Mouse (Mus musculus) heart, adult 2 months (tissue): ENCODE results near the gene Rragb. TPM values are rescaled to one million over a fixed set of nuclear protein-coding genes. Genes with fewer than 3 reads are reported as not detected.
A peak's percentile ranks its signal among the peaks of the same experiment; 100 is the strongest.

ENCODE experiments used
- DNase-seq, 2 experiments: peaks; one replicate each; pipeline ENCODE4 v3.0.0; 2021
- H3K27ac ChIP-seq: fragments of 200-600 bp; 2 replicates; pipeline ENCODE4 v1.8.1; 2022
- H3K27me3 ChIP-seq: fragments of 200-500 bp; 2 replicates; pipeline ENCODE4 v1.6.1; 2012; ENCODE audit warnings: mild to moderate bottlenecking, low read length, inconsistent platforms, mixed read lengths; ENCODE audit not compliant: control insufficient read depth, insufficient read depth
- H3K36me3 ChIP-seq: fragments of 200-500 bp; 2 replicates; pipeline ENCODE4 v1.6.1; 2012; ENCODE audit warnings: low read length, inconsistent platforms; ENCODE audit not compliant: control insufficient read depth, insufficient read depth
- H3K4me1 ChIP-seq: fragments of 200-500 bp; 2 replicates; pipeline ENCODE4 v1.6.1; 2011; ENCODE audit warnings: low read length; ENCODE audit not compliant: control insufficient read depth, insufficient read depth
- H3K4me3 ChIP-seq: fragments of 200-600 bp; 2 replicates; pipeline ENCODE4 v1.8.1; 2022
- H3K79me2 ChIP-seq: fragments of 200-500 bp; replicated peaks from 2 replicates; pipeline ENCODE4 v1.6.1; 2012; ENCODE audit warnings: mild to moderate bottlenecking, inconsistent platforms, low read length, moderate library complexity, mixed read lengths; ENCODE audit not compliant: control insufficient read depth, insufficient read depth
- H3K9ac ChIP-seq: fragments of 200-500 bp; 2 replicates; pipeline ENCODE4 v1.6.1; 2012; ENCODE audit warnings: low read depth, mild to moderate bottlenecking, control low read depth, inconsistent platforms, low read length, mixed read lengths
- CTCF ChIP-seq: fragments of 200-600 bp; IDR thresholded peaks from 2 replicates; pipeline ENCODE4 v1.8.1; 2022; ENCODE audit warnings: antibody characterized with exemption, mild to moderate bottlenecking, moderate library complexity
- EP300 ChIP-seq: fragments of 200-500 bp; IDR thresholded peaks from 2 replicates; pipeline ENCODE4 v1.6.1; 2011; ENCODE audit warnings: low read depth, low read length, control low read depth; ENCODE audit not compliant: insufficient read depth
- POLR2A ChIP-seq: fragments of 200-500 bp; IDR thresholded peaks from 2 replicates; pipeline ENCODE4 v1.6.1; 2011; ENCODE audit warnings: mild to moderate bottlenecking, low read depth, low read length, control low read depth; ENCODE audit not compliant: insufficient read depth
- WGBS: fragments of 180-500 bp; shearing (Covaris S2); methylation state at CpG from one replicate; pipeline ENCODE4 v1.1.7; 2018; 5-methylcytosine and 5-hydroxymethylcytosine counted together
- intact Hi-C: fragments of 180-260 bp; cut with DNase I; formaldehyde crosslinking; loops from one replicate; pipeline ENCODE4 v1.15.1; 2025
- long read RNA-seq: library from polyadenylated mRNA; stranded (forward); transcript quantifications from one replicate; pipeline ENCODE4 v2.0.0, GENCODE M21; 2021
- polyA plus RNA-seq: library from polyadenylated mRNA; depleted of rRNA; stranded (reverse); fragments of >200 nt; gene quantifications from 2 replicates; pipeline ENCODE4 v1.2.3, GENCODE M21; 2012; rRNA removed
- total RNA-seq, 2 experiments: library from RNA; stranded (reverse); gene quantifications; 2 replicates each; pipeline ENCODE4 v1.2.3; 2021

Gene Rragb
- total RNA-seq (1 to 10 TPM; 3.6 to 4.0 TPM), polyA plus RNA-seq (2.0 and 3.5 TPM in 2 replicates)
- long read RNA-seq, partial matches to known transcripts, result 0 of 7 reads
- long read RNA-seq, other reads (novel, unspliced or antisense), result 7 of 7 reads

DNA sequence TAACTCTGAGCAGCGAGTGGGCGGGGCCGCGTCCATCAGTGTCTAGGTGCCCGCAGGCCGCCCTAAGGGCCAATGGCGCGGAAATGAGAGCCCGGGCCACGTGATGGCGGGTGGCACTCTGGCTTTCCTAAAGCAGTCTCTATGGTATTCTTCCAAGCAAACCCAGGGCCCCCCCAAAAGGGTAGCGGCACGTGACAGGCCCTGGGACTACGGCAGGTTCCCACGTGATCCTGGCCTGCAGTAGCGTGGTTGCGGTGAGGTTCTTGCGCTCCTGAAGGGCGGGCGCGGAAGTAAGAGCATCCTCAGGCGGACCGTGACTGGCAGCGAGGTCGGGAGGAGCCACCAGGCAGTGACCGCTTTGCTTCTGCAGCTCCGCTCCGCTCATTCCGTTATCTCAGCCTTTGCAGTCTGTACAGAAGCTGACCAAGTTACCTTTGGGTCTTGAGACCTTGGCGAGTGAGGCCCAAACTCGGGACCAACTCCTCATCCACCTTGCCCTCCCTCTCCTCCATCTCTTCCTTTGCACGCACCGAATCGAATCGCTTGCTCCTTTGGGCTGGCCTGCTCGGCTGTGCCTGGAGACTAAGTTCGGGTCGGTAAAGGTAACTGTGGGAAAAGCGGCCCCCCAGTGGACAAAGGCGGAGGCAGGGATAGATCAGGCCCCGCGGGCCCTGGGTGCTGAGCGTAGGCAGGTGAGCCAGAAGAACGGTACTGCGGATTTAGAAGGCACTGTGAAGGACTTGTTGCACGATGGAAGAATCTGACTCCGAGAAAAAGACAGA is at the start of gene Rragb:
Rragb (plus strand) TSS at position 248 of the 782 bp plus-strand sequence.
- no peaks in the 10 kb centered on the region for H3K79me2 ChIP-seq
- no peaks in the 10 kb centered on the region for H3K4me1 ChIP-seq
- H3K9ac ChIP-seq, result peak within 1 kb of the TSS; percentile 32; the same call in 1 of the 2 replicates
- no peaks in the 10 kb centered on the region for H3K36me3 ChIP-seq
- 19% methylated on average over 47 of the region's 47 CpGs for WGBS
- no peak within 1 kb of the TSS for H3K27ac ChIP-seq
- H3K27me3 ChIP-seq, result no peaks in the 10 kb centered on the region
- peak within 1 kb of the TSS; percentile 48 for H3K4me3 ChIP-seq
- DNase-seq, result peak; percentile 49 to 77
- intact Hi-C loops, result no loop called here
- TF ChIP-seq EP300 (no peak), POLR2A (no peak), CTCF (peak; percentile 46)

DNA sequence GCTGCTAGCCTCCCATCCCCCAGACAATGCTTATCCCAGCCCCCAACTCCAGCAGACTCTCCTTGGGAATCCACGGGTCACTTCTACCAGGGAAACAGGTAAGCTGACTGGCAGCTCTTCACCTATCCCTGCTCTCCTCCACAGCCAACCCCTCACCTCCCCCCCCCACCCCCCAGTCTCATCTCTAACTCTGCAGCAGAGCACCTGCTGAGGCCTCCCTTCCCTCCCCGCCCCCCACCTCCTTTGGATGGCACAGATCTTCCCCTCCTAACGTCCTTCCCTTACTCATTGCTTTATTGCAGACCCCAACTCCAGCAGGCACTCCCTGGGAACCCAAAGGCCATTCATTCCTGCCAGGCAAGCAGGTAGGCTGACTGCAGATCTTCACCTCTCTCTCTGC is 21.3 kb upstream of the Rragb start, which contains the start of gene Foxr2:
Foxr2 (plus strand) TSS at position 301 of the 400 bp plus-strand sequence.
- intact Hi-C loops, result no loop called here
- TF ChIP-seq EP300, result no peak
- TF ChIP-seq CTCF, result no peak
- no peak for TF ChIP-seq POLR2A
- Histone ChIP-seq H3K36me3 (no peaks in the 10 kb centered on the region), H3K4me3 (no peak within 1 kb of the TSS), H3K79me2 (no peaks in the 10 kb centered on the region), H3K9ac (no peak within 1 kb of the TSS), H3K27me3 (no peaks in the 10 kb centered on the region), H3K4me1 (no peaks in the 10 kb centered on the region), H3K27ac (no peak within 1 kb of the TSS)
- WGBS, result 14% methylated on average over 2 of the region's 3 CpGs
- DNase-seq, result no peak

DNA sequence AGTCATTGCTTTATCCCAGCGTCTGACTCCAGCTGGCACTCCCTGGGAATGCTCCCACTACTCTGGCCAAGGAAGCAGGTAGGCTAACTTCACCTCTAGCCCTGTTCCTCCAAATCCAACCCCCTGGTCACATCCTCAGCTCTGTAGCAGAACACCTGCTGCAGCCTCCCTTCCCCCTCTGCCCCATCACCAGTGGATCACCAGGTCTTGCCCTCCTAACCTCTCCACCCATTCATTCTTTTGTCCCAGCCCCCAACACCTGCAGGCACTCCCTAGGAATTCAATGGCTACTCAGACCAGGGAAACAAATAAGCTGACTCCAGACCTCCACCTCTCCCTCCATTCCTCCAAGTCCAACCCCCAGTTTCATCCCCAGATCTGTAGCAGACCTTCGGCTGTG is 20.8 kb upstream of the Rragb start:
- Histone ChIP-seq H3K27me3 (no peaks in the 10 kb centered on the region), H3K36me3 (no peaks in the 10 kb centered on the region), H3K4me1 (no peaks in the 10 kb centered on the region), H3K4me3 (no peak overlapping the region), H3K9ac (no peak overlapping the region), H3K27ac (no peak overlapping the region), H3K79me2 (no peaks in the 10 kb centered on the region)
- no peak for DNase-seq
- 30% methylated on average over 2 of the region's 2 CpGs for WGBS
- intact Hi-C loops, result no loop called here
- TF ChIP-seq EP300 (no peak), CTCF (no peak), POLR2A (no peak)

DNA sequence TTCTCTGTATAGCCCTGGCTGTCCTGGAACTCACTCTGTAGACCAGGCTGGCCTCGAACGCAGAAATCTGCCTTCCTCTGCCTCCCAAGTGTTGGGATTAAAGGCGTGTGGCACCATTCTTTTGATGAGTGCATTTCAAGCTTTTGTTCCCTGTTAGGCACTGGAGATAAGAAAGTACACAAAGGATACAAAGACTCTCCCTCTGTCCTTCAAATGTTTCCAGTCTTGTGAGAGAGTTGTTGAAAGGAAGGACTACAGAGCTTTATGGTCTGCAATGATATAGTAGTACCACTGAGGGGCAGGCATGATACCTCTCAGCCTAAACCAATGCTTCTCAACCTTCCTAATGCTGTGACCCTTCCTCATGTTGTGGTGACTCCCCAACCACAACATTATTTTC is 2.9 kb downstream of the Rragb start:
- H3K4me1 ChIP-seq, result no peaks in the 10 kb centered on the region
- no peak overlapping the region for H3K27ac ChIP-seq
- 63% methylated on average over 3 of the region's 3 CpGs for WGBS
- no peak for DNase-seq
- no peak for TF ChIP-seq EP300
- TF ChIP-seq POLR2A, result no peak
- no peak for TF ChIP-seq CTCF
- H3K79me2 ChIP-seq, result no peaks in the 10 kb centered on the region
- no peak overlapping the region for H3K4me3 ChIP-seq
- H3K27me3 ChIP-seq, result no peaks in the 10 kb centered on the region
- intact Hi-C loops, result no loop called here
- H3K9ac ChIP-seq, result no peak overlapping the region
- H3K36me3 ChIP-seq, result no peaks in the 10 kb centered on the region

DNA sequence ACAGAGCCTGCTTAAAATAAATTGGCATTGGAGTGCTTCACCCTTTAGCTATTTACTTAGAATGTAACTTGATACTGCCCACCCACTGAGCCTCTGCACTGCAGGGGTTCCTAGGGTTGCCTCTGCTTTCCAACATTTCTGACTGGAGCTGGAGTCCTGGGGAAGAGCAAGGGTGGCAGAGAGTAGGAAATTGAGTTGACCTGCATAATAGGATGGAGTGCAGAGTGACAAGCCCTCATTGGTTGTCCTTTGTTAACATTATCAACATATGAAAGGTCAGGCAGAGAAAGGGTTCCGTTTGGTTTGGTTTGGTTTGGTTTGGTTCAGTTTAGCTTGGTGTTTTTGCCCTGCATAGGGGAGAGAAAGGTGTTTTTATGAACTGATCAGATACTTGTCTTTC is 12.0 kb downstream of the Rragb start:
- DNase-seq, result no peak
- Histone ChIP-seq H3K4me1 (no peaks in the 10 kb centered on the region), H3K27me3 (no peaks in the 10 kb centered on the region), H3K36me3 (no peaks in the 10 kb centered on the region), H3K79me2 (no peaks in the 10 kb centered on the region), H3K4me3 (no peak overlapping the region), H3K9ac (no peak overlapping the region), H3K27ac (no peak overlapping the region)
- TF ChIP-seq CTCF, result no peak
- no peak for TF ChIP-seq EP300
- TF ChIP-seq POLR2A, result no peak
- WGBS, result 14% methylated on average over 1 of the region's 1 CpGs
- intact Hi-C loops, result no loop called here

DNA sequence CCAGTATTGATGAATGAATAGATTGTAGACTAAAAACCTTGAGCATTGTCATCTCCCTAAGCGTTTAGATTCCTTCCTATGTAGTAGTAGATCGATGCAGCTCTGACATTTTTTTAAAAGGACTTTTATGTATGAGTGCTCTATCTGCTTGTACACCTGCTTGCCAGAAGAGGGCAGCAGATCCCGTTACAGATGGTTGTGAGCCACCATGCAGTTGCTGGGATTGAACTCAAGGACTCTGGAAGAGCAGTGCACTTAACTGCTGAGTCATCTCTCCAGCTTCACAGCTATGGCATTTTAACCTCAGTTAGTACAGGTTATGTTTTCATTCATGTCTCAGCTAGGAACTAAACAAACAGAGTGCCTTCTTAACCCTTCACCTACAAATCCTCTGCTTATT is 15.5 kb downstream of the Rragb start:
- Histone ChIP-seq H3K4me3 (no peak overlapping the region), H3K79me2 (no peaks in the 10 kb centered on the region), H3K36me3 (no peaks in the 10 kb centered on the region), H3K27ac (no peak overlapping the region), H3K4me1 (no peaks in the 10 kb centered on the region), H3K9ac (no peak overlapping the region), H3K27me3 (no peaks in the 10 kb centered on the region)
- no peak for DNase-seq
- TF ChIP-seq EP300 (no peak), CTCF (peak; percentile 70), POLR2A (no peak)
- intact Hi-C loops, result loop anchor here (5.0 kb wide), 1 partner anchor 212 kb away; no protein-coding TSS in a partner anchor
- WGBS, result 50% methylated on average over 3 of the region's 3 CpGs
